Mouse (Mus musculus) ES-Bruce4 (cell line): ENCODE data around the gene Acacb.

Experiments used
- CTCF ChIP-seq: IDR thresholded peaks from one replicate; pipeline ENCODE4 v1.8.1; 2011; ENCODE audit warnings: low read depth, low read length
- EP300 ChIP-seq: IDR thresholded peaks from 2 replicates; pipeline ENCODE4 v1.6.1; 2011; ENCODE audit warnings: low read depth, low read length; ENCODE audit not compliant: insufficient read depth
- POLR2A ChIP-seq: IDR thresholded peaks from one replicate; pipeline ENCODE4 v1.8.1; 2011; ENCODE audit warnings: low read length; ENCODE audit not compliant: insufficient read depth

GRCm38 (mm10) chr5:114146028-114146888 lies at the start of gene Acacb:
- TF ChIP-seq CTCF (no peak), EP300 (no peak), POLR2A (no peak)
